Mouse (Mus musculus) lung, postnatal 0 days (tissue): ENCODE results near the gene Cd3d. TPM values are rescaled to one million over a fixed set of nuclear protein-coding genes. Genes with fewer than 3 reads are reported as not detected.

Experiments
- ATAC-seq: fragments of 200-750 bp; cut with Nextera tagmentation; 2 replicates; pipeline ENCODE4 v1.8.0; 2017; ENCODE audit warnings: moderate library complexity
- DNase-seq: peaks from one replicate; pipeline ENCODE4 v3.0.0-alpha.2; 2016; ENCODE audit warnings: low spot score
- H3K27ac ChIP-seq: fragments of 300-500 bp; sonication (generic); 2 replicates; pipeline ENCODE4 v1.5.1; 2014; ENCODE audit warnings: antibody characterized with exemption, mild to moderate bottlenecking, low read length, mixed read lengths
- H3K27me3 ChIP-seq: fragments of 300-500 bp; sonication (generic); replicated peaks from 2 replicates; pipeline ENCODE4 v1.6.1; 2014; ENCODE audit warnings: low read length, mixed read lengths; ENCODE audit not compliant: insufficient read depth
- H3K36me3 ChIP-seq: fragments of 300-500 bp; sonication (generic); 2 replicates; pipeline ENCODE4 v1.6.1; 2014; ENCODE audit warnings: low read length, mixed read lengths; ENCODE audit not compliant: insufficient read depth
- H3K4me1 ChIP-seq: fragments of 300-500 bp; sonication (generic); 2 replicates; pipeline ENCODE4 v1.6.1; 2014; ENCODE audit warnings: antibody characterized with exemption, low read depth, low read length, mixed read lengths; ENCODE audit not compliant: insufficient read depth
- H3K4me2 ChIP-seq: fragments of 300-500 bp; sonication (generic); replicated peaks from 2 replicates; pipeline ENCODE4 v1.6.1; 2014; ENCODE audit warnings: low read depth, mild to moderate bottlenecking, low read length, moderate library complexity, mixed read lengths
- H3K4me3 ChIP-seq: fragments of 300-500 bp; sonication (generic); 2 replicates; pipeline ENCODE4 v1.5.1; 2014; ENCODE audit warnings: low read depth, low read length
- H3K9ac ChIP-seq: fragments of 300-500 bp; sonication (generic); replicated peaks from 2 replicates; pipeline ENCODE4 v1.6.1; 2014; ENCODE audit warnings: low read depth, mild to moderate bottlenecking
- H3K9me3 ChIP-seq: fragments of 300-500 bp; sonication (generic); 2 replicates; pipeline ENCODE4 v1.6.1; 2016; ENCODE audit warnings: low read length, mixed read lengths
- CTCF ChIP-seq: IDR thresholded peaks from 2 replicates; pipeline ENCODE4 v1.5.1; 2016; ENCODE audit warnings: antibody characterized with exemption, mild to moderate bottlenecking
- EP300 ChIP-seq: IDR thresholded peaks from 2 replicates; pipeline ENCODE4 v1.6.1; 2016; ENCODE audit warnings: antibody characterized with exemption, mild to moderate bottlenecking, control low read depth
- WGBS: fragments of 180-500 bp; shearing (Covaris S2); extraction: QIAGEN DNeasy Blood & Tissue Kit; methylation state at CpG from one replicate; pipeline ENCODE4 v1.1.7; 2014; 5-methylcytosine and 5-hydroxymethylcytosine counted together
- polyA plus RNA-seq: library from polyadenylated mRNA; unstranded; fragments of >200 nt; fragmentation: Nextera tagmentation; extraction: Ambion mirVana; gene quantifications from 2 replicates; pipeline ENCODE4 v1.2.1, GENCODE M21; 2015

Gene Cd3d
- polyA plus RNA-seq, 1 experiment from 2014 or later: 0.39 TPM

DNA sequence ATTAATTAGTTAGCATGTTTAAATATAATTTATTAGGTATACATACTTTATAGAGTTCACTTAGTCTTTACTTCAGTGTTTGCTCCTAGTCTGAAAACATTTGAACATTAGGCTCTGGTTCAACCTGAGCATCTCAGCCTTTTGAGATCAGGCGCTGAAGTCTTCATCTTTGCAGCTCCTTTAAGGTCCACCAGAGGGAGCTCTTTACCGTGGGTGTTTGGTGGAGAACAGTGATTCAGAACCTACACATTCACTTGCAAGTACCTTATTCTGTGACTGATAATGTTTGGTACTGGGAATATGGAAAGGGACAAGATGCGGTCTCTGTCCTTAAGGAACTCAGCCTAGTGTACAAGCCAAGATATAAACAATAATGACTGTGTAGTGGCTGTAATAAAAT is 41.2 kb downstream of the Cd3d start:
- no peaks in the 10 kb centered on the region for H3K9me3 ChIP-seq
- WGBS: 13% methylated on average over 3 of the region's 3 CpGs
- no peak overlapping the region for H3K4me3 ChIP-seq
- H3K9ac ChIP-seq: no peak overlapping the region
- H3K27me3 ChIP-seq: no peaks in the 10 kb centered on the region
- TF ChIP-seq CTCF (peak; percentile 90), EP300 (no peak)
- no peaks in the 10 kb centered on the region for H3K4me1 ChIP-seq
- H3K4me2 ChIP-seq: no peak overlapping the region
- ATAC-seq (no peak), DNase-seq (peak; percentile 76)
- H3K36me3 ChIP-seq: no peaks in the 10 kb centered on the region
- H3K27ac ChIP-seq: no peak overlapping the region

DNA sequence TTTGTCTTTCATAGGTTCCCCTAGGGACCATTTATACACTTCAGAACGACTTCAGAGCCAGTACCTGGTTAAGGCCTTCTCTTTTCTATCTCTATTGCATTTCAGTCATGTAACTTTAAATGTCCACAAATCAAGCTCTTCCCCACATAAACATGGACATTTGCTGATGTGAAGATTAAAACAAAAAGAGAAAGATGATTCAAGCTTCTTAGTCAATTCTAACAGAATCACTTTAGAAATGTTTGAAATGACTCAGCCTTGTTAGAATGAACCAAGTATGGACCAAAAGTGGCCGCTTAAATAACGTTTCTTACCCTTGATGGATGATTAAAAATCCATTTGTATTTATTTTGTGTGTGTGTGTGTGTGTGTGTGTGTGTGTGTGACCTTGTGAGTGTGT is 42.1 kb downstream of the Cd3d start:
- H3K9ac ChIP-seq: no peak overlapping the region
- H3K4me1 ChIP-seq: no peaks in the 10 kb centered on the region
- 53% methylated on average over 3 of the region's 3 CpGs for WGBS
- H3K27ac ChIP-seq: no peak overlapping the region
- H3K4me3 ChIP-seq: no peak overlapping the region
- TF ChIP-seq CTCF: no peak
- TF ChIP-seq EP300: no peak
- DNase-seq (no peak), ATAC-seq (no peak)
- no peaks in the 10 kb centered on the region for H3K9me3 ChIP-seq
- no peaks in the 10 kb centered on the region for H3K36me3 ChIP-seq
- H3K27me3 ChIP-seq: no peaks in the 10 kb centered on the region
- H3K4me2 ChIP-seq: no peak overlapping the region

DNA sequence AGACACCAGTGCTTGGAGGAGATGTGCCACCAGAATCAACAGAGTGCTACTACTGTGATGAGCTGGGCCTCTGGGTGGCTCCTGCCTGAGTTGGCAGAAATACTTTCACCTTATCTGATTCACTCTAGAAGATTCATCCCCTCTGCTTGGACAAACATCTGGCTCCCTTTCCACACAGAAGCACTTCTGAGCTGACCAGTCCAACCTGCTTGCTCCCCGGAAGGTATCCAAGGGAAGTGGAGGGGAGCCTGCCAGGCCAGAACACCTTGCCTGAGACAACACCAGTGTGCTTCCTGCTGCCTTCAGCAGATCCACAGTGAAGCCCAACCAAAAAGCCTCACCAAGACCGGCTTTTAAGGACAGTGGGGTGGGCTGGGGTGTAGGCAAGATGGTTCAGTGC is 42.6 kb downstream of the Cd3d start:
- Histone ChIP-seq H3K9ac (no peak overlapping the region), H3K27ac (no peak overlapping the region), H3K36me3 (no peaks in the 10 kb centered on the region), H3K4me3 (no peak overlapping the region), H3K9me3 (no peaks in the 10 kb centered on the region), H3K4me2 (no peak overlapping the region), H3K27me3 (no peaks in the 10 kb centered on the region), H3K4me1 (no peaks in the 10 kb centered on the region)
- TF ChIP-seq EP300: no peak
- ATAC-seq: no peak
- WGBS: 52% methylated on average over 2 of the region's 2 CpGs
- DNase-seq: no peak

DNA sequence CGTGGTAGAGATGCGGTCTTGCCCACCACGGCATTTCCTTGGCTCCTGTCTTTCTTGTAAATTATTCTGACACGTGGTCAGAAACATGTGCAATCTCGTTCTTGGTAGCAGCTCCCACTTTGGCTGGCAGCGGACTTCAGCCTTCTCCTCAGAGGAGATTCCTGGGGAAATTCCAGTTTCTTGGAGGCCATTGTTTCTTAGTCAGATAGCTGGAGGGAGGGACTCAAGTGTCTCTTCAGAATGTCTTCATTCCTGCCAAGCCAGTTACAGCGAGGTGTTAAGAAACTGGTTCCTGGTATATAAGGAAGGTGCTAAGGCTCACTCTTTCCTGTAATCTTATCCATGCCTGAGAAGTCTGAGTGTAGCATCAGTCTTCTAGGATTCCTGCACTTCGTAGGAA is 45.8 kb downstream of the Cd3d start:
- no peaks in the 10 kb centered on the region for H3K4me1 ChIP-seq
- H3K4me3 ChIP-seq: no peak overlapping the region
- H3K27me3 ChIP-seq: no peaks in the 10 kb centered on the region
- no peaks in the 10 kb centered on the region for H3K36me3 ChIP-seq
- no peak overlapping the region for H3K27ac ChIP-seq
- ATAC-seq (no peak), DNase-seq (peak; percentile 23)
- H3K9me3 ChIP-seq: no peaks in the 10 kb centered on the region
- 52% methylated on average over 8 of the region's 8 CpGs for WGBS
- no peak for TF ChIP-seq EP300
- no peak overlapping the region for H3K9ac ChIP-seq
- no peak overlapping the region for H3K4me2 ChIP-seq

DNA sequence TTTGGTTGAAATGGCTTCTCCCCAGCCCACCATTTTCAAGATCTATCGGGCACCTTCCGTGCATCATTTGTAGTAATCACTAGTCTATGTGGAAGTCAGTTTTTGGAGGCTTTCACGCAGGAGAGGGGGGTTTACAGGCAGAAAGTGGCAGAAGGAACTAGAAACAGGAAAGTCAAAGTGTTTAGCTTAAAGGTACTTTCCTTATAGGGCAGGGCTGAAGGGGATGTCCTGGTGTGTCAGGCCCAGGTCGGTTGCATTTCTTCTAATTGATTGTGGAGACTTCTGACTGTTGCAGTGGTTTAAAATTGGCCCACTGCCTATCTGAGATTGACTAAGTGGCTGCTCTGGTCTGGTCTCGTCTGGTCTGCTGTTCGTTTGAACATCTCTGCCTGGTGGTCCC is 48.8 kb downstream of the Cd3d start:
- Histone ChIP-seq H3K27me3 (no peaks in the 10 kb centered on the region), H3K9ac (no peak overlapping the region), H3K9me3 (no peaks in the 10 kb centered on the region), H3K4me1 (no peaks in the 10 kb centered on the region), H3K36me3 (no peaks in the 10 kb centered on the region), H3K27ac (no peak overlapping the region), H3K4me2 (no peak overlapping the region), H3K4me3 (no peak overlapping the region)
- no peak for DNase-seq
- no peak for ATAC-seq
- WGBS: 45% methylated on average over 6 of the region's 6 CpGs
- no peak for TF ChIP-seq CTCF
- no peak for TF ChIP-seq EP300

DNA sequence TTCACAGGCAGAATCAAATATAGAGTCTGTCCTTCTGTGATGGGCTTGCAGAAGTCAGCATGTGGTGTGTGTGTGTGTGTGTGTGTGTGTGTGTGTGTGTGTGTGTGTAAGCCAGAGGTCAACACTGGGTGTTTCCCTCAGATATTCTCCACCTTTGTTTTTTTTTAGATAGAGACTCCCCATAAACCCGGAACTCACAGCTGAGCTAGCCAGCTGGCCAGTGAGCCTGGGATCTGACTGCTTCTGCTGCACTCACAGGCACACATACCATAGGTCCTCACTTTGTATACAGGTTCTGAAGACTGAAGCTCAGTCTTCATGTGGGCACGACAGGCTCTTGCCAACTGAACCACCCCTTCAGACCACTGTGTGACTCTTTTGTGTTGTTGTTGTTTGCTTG is 50.7 kb downstream of the Cd3d start:
- Histone ChIP-seq H3K9me3 (no peaks in the 10 kb centered on the region), H3K4me2 (no peak overlapping the region), H3K9ac (no peak overlapping the region), H3K36me3 (no peaks in the 10 kb centered on the region), H3K4me3 (no peak overlapping the region), H3K27me3 (no peaks in the 10 kb centered on the region), H3K4me1 (no peaks in the 10 kb centered on the region), H3K27ac (no peak overlapping the region)
- 51% methylated on average over 2 of the region's 2 CpGs for WGBS
- TF ChIP-seq CTCF (no peak), EP300 (no peak)
- ATAC-seq: no peak
- no peak for DNase-seq

DNA sequence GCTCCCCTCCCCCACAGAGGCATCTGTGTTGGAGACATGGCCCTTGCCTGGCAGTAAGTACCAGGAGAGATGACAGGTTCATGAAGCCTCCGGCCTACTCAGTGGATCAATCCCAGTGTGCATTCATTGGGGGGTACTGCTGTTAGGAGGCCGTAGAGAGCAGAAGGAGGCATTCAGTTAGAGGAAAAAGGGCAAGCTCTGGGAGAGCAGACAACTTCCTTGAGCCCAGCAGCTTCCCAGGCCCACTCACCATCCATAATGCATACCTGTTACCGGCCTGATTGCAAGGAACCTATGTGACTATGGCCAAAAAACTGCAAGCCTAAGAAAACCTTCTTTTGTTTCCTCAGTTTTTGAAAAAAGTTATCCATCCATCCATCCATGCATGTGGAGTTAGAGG is 52.9 kb downstream of the Cd3d start:
- 73% methylated on average over 3 of the region's 3 CpGs for WGBS
- no peak for DNase-seq
- Histone ChIP-seq H3K4me3 (no peak overlapping the region), H3K27ac (no peak overlapping the region), H3K4me2 (no peak overlapping the region), H3K9me3 (no peaks in the 10 kb centered on the region), H3K4me1 (no peaks in the 10 kb centered on the region), H3K9ac (no peak overlapping the region), H3K36me3 (no peaks in the 10 kb centered on the region), H3K27me3 (no peaks in the 10 kb centered on the region)
- TF ChIP-seq EP300 (no peak), CTCF (no peak)
- ATAC-seq: no peak

Other genes with a start within 250 kb of the Cd3d start
- 21.3 and 21.8 TPM in 2 replicates for gene Phldb1, start 246.6 kb upstream of the Cd3d start, polyA plus RNA-seq
- 92.3 and 104 TPM in 2 replicates for gene Arcn1, start 213.9 kb upstream of the Cd3d start, polyA plus RNA-seq
- 81.4 and 91.7 TPM in 2 replicates for gene Ift46, start 213.9 kb upstream of the Cd3d start, polyA plus RNA-seq
- 0.91 and 1.0 TPM in 2 replicates for gene Tmem25, start 182.5 kb upstream of the Cd3d start, polyA plus RNA-seq
- gene Ttc36, start 178.7 kb upstream of the Cd3d start, polyA plus RNA-seq: 12.9 and 15.1 TPM in 2 replicates
- 6.9 and 8.1 TPM in 2 replicates for gene Kmt2a, start 100.5 kb upstream of the Cd3d start, polyA plus RNA-seq
- gene Atp5l, start 61.0 kb upstream of the Cd3d start, polyA plus RNA-seq: 663 and 736 TPM in 2 replicates
- gene Ube4a, start 16.2 kb upstream of the Cd3d start, polyA plus RNA-seq: 12.9 and 13.2 TPM in 2 replicates
- 0.63 and 1.1 TPM in 2 replicates for gene Cd3g, start 1.4 kb upstream of the Cd3d start, polyA plus RNA-seq
- 0.18 and 0.27 TPM in 2 replicates for gene Cd3e, start 27.8 kb downstream of the Cd3d start, polyA plus RNA-seq
- gene Mpzl2, start 58.0 kb downstream of the Cd3d start, polyA plus RNA-seq: 4.2 and 4.3 TPM in 2 replicates
- gene Mpzl3, start 73.4 kb downstream of the Cd3d start, polyA plus RNA-seq: 2.0 and 2.2 TPM in 2 replicates
- gene Jaml, start 97.4 kb downstream of the Cd3d start, polyA plus RNA-seq: 2.1 and 3.3 TPM in 2 replicates
- gene Scn2b, start 136.0 kb downstream of the Cd3d start, polyA plus RNA-seq: 0.27 and 0.49 TPM in 2 replicates
- gene Scn4b, start 156.6 kb downstream of the Cd3d start, polyA plus RNA-seq: 0.13 TPM in 2 replicates
- 0.11 and 0.21 TPM in 2 replicates for gene BC049352, start 200.2 kb downstream of the Cd3d start, polyA plus RNA-seq
- 14.4 and 17.9 TPM in 2 replicates for gene Tmprss4, start 222.3 kb downstream of the Cd3d start, polyA plus RNA-seq